Mouse (Mus musculus) embryo, embryonic 10.5 days (tissue): ENCODE measurements around the gene Stat4.

Source experiments
- DNase-seq: peaks from one replicate; pipeline ENCODE4 v3.0.0-alpha.2; 2015; ENCODE audit warnings: low spot score

Stat4 gene

DNA sequence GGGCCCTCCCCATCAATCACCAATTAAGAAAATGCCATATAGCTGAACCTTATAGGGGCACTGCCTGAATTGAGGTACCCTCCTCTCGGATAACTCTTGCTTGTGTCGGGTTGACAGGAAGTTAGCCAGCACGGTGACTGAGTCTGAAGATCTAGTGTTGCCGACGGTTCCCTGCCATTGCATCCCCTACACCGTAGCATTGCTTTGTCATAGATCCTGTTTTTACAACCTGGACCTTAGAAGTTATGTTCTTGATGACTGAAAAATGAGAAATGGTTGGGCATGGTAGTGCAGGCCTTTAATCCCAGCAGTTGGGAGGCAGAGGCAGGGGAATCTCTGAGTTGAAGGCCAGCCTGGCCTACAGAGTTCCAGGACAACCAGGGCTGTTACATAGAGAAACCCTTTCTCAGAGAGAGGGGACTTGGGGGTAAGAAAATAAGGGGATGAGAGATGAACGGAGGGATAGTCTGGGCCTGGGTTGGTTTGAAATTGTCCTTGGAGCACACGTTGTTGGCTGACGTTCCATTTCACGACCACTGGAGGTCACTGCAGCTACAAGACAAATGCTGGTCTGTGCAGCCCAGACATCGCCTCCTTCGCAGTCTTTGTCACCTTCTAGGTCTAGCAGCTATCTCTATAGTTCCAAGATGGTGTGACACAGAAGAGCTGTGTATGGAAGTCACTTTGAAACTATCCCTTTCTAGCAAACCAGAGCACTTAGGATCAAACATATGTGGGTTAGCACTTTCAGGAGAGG is 159.4 kb downstream of the Stat4 start:
- peak; percentile 82 for DNase-seq

DNA sequence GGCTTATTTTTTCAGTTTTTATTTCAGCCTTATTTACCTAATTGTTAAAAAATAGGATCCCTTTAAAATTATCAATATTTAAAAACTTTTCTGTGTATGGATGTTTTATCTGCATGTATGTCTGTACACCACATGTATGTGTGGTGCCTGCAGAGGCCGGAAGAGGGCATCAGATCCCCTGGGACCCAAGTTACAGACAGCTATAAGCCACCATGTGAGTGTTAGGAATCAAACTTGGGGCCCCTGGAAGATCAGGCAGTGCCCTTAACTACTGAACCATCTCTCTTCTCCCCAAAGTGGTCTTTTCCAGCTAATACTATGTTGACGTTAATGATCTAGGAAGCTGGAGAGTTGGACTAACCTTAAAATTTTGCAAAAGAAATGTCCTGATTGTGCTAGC is 160.5 kb downstream of the Stat4 start:
- no peak for DNase-seq

DNA sequence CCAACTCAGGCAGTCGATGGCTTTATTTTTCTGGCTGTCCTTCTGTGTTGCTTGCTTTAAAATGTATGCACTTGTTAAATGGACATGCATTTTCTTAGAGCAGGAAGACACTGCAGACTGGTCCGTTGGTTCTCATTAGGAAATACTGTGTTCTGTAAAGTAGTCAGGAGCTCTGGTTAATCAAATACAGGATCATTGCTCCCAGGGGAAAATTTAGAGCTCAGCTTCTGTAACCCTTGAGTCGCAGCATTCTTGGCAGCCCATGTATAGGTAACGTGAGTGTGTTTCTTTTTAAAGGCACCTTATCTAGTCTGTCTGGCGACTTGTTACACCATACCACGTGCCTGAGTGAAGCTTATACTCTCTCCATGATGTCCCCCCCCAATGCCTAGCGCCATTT is 161.2 kb downstream of the Stat4 start:
- no peak for DNase-seq

DNA sequence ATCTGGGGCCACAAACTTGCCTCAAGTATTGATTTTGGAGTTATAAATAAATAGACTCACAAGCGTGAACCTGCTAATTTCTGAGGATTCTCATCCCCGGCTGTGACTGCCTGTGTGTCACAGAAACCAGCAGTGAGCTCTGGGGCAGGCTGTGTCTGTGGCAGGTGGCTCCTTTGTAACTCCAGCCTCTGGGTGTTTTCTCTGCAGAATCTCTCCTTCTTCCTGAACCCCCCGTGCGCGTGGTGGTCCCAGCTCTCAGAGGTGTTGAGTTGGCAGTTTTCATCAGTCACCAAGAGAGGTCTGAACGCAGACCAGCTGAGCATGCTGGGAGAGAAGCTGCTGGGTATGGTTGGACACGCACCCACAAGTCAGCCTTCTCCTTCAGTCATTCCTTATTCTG is 161.7 kb downstream of the Stat4 start:
- DNase-seq: no peak

DNA sequence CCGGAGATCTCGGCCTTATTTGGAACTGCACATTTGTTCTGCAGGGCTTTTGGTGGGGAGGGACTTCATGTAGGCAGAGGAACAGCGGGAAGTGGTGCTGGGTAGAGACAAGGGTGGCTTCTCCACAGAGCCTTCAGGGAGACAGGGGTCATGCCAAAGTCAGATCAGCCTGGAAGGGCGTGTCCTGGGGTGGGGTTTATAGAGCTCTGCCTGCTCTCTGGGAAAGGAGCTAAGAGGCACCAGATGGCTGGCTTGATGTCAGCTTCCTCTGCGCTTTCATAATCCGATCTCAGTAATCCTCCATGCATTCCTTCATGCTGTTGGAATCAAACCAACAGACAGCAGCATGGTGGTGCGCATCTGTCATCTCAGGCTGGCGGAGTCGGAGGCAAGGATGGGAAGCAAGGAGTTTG is 163.0 kb downstream of the Stat4 start:
- peak; percentile 53 for DNase-seq

DNA sequence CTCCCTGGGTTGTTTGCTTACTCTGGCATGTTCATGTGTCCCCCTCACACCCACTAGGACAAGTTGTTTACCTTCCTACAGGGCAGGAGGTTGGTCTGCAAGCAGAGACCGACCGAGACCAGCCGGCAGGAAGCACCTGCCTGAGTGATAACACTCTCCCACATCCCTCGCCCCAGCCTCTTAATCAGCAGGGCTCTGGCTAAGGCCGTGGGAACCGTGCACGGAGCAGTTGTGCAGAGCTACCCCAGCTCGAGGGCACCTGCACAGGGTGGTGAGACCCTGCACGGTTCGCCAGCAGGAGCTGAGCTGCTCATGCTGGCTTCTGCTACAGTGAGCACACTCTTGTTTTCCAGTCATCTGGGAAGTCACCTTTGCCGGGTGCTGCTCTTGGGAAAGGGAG is 163.7 kb downstream of the Stat4 start:
- no peak for DNase-seq

DNA sequence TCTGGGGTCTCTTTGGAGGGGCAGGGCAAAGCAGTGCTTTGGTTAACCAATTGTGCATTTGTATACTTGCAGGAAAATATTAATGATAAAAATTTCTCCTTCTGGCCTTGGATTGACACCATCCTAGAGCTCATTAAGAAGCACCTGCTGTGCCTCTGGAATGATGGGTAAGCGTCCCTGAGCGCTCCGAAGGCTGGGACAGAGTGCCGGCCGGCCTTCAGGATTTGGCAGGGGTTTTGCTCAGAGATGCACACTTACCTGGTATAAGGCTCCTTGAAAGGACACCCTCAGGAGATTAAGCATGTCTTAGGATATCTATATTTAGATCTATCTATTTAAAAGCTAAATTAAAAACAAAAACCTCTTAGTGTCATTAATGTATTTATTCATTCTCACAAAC is 164.2 kb downstream of the Stat4 start:
- no peak for DNase-seq

DNA sequence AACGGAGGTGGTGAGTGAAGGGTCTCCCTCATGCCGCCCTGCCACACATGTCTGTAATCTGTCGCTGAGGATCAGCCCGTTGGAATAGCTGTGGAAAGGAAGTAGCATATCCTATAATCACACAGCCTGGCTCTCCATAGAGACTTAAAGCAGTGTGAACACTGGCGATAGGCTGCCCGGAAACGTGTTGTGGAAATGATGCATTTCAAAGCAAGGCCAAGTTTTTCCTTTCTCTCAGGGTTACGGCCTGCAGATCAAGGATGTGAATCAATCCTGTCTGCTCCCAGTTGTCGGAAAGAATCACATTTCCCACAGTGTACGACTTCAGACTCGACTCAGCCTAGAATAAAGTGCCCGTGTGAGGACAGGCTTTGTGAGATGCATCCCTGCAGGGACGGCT is 165.4 kb downstream of the Stat4 start:
- no peak for DNase-seq

DNA sequence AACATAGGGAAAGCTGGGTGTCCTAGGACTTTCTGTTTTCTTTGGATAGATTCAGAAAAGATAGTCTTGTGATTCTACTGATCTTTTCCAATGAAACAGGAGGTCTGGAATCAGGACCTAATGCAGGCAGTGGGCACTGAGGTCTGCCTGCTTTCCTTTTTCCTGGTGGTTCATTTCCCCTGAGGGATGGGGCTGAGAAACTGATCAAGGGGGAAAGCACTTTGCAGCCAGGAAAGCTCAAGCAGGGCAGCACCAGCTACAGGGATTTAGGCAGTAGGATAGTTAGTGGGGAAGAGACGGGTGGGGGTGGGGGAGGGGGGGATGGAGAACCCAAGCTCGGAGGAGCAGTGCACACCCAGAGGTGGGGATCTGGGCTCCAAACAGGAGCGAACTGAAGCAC is 166.0 kb downstream of the Stat4 start:
- no peak for DNase-seq

DNA sequence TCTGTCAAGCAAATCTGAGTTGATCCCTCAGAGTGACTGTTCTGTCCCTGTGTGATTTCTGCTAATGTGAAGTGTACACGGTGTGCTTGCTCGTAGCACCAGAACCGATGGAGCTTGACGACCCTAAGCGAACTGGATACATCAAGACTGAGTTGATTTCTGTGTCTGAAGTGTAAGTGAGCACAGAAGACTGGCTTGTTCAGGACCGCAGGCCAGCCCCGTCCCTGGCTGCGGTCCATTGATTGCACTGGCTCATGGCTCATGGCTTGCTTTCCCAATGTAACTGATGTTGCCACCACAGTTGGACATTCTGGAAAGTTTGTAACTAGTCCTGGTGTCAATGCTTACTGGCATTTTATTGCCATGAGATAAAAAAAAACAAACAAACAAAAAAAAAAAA is 167.9 kb downstream of the Stat4 start:
- no peak for DNase-seq

DNA sequence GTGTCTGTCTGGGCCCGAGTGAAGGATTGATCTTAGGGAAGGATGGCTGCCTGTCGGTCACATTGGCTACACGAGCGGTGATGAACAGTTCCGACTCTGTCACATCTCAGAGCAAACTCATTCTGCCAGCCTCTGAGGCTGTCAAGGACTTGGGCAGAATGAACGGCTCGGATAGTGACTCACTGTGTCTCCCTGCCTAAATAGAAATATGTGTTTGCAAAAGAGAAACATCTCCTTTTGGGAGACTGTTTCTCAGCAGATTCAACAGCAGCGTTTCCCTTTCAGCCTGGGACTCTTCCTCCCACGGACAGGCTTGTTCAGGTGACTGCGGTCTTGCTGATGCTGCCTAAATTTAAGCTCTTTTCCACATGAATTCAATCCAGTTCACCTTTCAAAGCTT is 169.4 kb downstream of the Stat4 start:
- no peak for DNase-seq
